Comparison of ENCODE assay signal across 18 mouse cellular contexts in the genomic region with DNA sequence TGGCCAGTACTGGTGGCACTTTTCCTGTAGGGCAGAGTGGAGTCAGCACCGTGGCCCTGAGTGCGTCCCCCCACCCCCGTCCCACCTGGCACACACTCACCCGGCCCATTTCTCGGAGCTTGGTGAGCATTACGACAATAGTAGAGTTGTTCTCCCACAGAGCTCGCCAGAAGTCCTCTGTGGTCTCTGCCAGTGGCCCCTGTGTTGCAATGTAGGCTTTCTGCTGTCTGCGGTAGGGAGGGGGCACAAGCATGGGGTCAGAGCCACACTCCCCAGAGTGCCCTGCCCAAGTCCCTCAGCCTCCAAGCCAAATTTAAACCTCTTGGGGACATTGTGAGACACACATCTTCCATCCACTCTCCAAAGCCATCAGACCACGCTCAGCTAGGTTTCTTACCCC.
"Had no signal": no experiment of that assay in that cellular context is flagged by ENCODE, and none has a peak within 500 bp of the region (broad histone marks: within the 10 kb centered on the region; RNA-seq: fewer than 3 reads in every experiment).

No protein-coding gene starts in this region.

- H3K9me3 ChIP-seq: megakaryocyte, embryonic 14.5 days; midbrain, embryonic 13.5 days; midbrain, embryonic 15.5 days; neural tube, embryonic 13.5 days; neural tube, embryonic 15.5 days had no signal

- H3K9ac ChIP-seq: lung, embryonic 14.5 days; midbrain, embryonic 13.5 days; midbrain, embryonic 15.5 days; neural tube, embryonic 13.5 days; neural tube, embryonic 15.5 days had no signal

- H3K27ac ChIP-seq: midbrain, embryonic 13.5 days; midbrain, embryonic 15.5 days; neural tube, embryonic 13.5 days; neural tube, embryonic 15.5 days had no signal

- H3K4me3 ChIP-seq: megakaryocyte, embryonic 14.5 days; midbrain, embryonic 13.5 days; midbrain, embryonic 15.5 days; neural tube, embryonic 13.5 days; neural tube, embryonic 15.5 days had no signal

- ATAC-seq: midbrain, embryonic 13.5 days; midbrain, embryonic 15.5 days had no signal

- H3K4me2 ChIP-seq: lung, embryonic 14.5 days; midbrain, embryonic 11.5 days; midbrain, embryonic 13.5 days; midbrain, embryonic 15.5 days; neural tube, embryonic 13.5 days; neural tube, embryonic 15.5 days had no signal

- H3K27me3 ChIP-seq: midbrain, embryonic 13.5 days; midbrain, embryonic 15.5 days; neural tube, embryonic 13.5 days; neural tube, embryonic 15.5 days had no signal

- DNase-seq: lung, adult 18-20 months; lung, embryonic 14.5 days; lung, postnatal 10 days; lung, postnatal 4 days; retina, postnatal 1 day; right cerebral cortex, adult 18-20 months; right cerebral cortex, postnatal 25 days; right cerebral cortex, postnatal 4 days; spleen, adult 18-20 months; thymus, adult 18-20 months; thymus, postnatal 14 days; thymus, postnatal 36 days had no signal
